Mouse (Mus musculus) hematopoietic stem cell, adult 5-6 weeks (primary cell): ENCODE results near the gene Rundc3b. TPM values are rescaled to one million over a fixed set of nuclear protein-coding genes. Genes with fewer than 3 reads are reported as not detected.

ENCODE experiments used
- ATAC-seq, 2 experiments: fragments of 125-278 bp in 1 of 2; replicated peaks in 1 of 2; 2 replicates each; pipeline ENCODE4 v1.8.0; 2016 to 2017; ENCODE audit warnings: inconsistent platforms in 2 of 2, mild to moderate bottlenecking in 2 of 2, moderate number of reproducible peaks in 2 of 2, low read depth in 1 of 2, moderate TSS enrichment in 1 of 2; ENCODE audit not compliant: low FRiP score in 2 of 2, poor library complexity in 2 of 2, severe bottlenecking in 2 of 2, insufficient read depth in 1 of 2, low TSS enrichment in 1 of 2
- total RNA-seq: library from RNA; stranded (forward); fragments of 172-1452, 232-1000 nt; gene quantifications from 2 replicates; pipeline ENCODE4 v1.2.3, GENCODE M21; 2017

Gene Rundc3b
- total RNA-seq, result 3.9 and 4.2 TPM in 2 replicates

DNA sequence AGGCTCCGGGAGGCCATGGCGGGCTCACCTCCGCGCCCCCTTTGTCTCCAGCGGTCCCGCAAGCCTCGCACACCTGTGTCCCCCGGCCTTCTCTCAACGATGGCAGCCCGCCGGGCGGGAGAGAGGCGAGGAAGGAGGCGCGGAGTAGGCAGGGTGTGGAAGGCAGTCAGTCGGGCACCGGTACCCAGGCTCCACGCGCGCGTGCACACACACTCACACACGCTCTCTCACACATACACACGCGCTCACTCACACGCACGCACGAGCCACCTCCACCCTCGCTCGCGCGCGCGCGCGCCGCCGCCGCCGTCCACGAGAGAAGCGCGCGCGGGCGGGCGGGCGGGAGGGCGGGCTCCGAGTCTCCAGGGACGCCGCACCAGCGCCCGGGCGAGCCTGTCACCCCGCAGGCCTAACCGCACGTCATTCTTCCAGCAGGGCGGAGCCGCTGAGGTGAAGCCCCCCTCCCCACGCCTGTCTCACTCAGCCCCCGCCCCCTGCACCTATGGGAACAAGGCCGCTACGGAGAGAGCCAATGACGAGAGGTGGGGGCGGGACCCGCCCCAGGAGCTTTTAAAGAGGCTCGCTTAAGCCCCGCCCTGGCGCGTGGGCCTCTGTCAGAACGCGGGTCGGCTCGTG is at the start of gene Rundc3b:
Rundc3b (minus strand) TSS at position 357 of the 636 bp plus-strand sequence.
- peak; percentile 97 for ATAC-seq

GRCm38 (mm10) chr5:8669606-8670005 is 46.9 kb upstream of the Rundc3b start:
- ATAC-seq, result no peak

- ATAC-seq, result no peak
Observed at GRCm38 (mm10) chr5:8667758-8668474, 45.2 kb upstream of the Rundc3b start.

GRCm38 (mm10) chr5:8664678-8665077 is 41.9 kb upstream of the Rundc3b start:
- no peak for ATAC-seq

GRCm38 (mm10) chr5:8660738-8661151 is 38.0 kb upstream of the Rundc3b start:
- ATAC-seq, result peak in 1 of 2 experiments; percentile 51; a peak in 2 of 4 replicates

- peak; percentile 86 to 88 for ATAC-seq
Observed at GRCm38 (mm10) chr5:8659911-8660737, 37.4 kb upstream of the Rundc3b start, which contains the start of gene Abcb1a. Gene Abcb1a, plus strand, starts transcription at chr5:8660077.

GRCm38 (mm10) chr5:8652085-8652484 is 29.3 kb upstream of the Rundc3b start:
- ATAC-seq, result no peak

- no peak for ATAC-seq
Observed at GRCm38 (mm10) chr5:8648774-8649173, 26.0 kb upstream of the Rundc3b start.

DNA sequence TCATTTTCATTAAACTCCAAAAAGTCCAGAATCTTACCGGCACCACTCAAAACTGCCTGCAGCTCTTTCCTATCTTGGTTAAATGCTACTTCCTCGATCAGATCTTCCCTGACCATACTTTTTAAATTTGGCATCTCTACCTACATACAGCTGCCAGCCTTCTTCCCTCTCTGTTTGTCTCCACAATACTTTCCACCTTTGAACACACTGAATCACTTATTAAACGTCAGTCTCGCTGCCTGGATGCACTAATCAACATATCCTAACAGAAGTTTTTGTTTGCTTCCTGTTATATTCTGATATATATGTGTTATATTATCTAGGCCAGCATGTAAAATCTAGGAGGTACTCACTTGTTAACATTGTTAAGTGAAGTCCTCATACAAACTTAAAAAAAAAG is 25.5 kb upstream of the Rundc3b start:
- no peak for ATAC-seq

DNA sequence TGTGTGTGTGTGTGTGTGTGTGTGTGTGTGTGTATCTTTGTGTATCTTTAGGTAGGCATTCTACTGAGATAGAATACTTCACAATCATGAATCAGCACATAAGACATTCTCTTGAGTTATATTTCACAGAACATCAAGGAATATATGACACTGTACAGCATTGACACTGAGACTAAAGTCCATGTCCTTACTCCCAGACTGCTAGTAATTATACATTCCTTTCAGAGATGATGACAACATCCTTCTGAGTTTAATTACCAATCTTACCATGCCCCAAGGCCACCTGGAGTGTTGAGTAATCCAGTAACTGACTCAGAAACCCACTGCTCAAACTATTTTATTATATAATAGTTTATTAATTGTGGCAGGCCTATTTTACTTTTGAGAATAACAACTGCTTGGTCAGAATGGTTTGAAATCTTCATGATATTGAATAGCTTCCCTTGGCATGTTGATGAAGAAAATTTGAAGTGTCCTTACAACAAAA is 11.8 kb upstream of the Rundc3b start:
- ATAC-seq, result no peak

DNA sequence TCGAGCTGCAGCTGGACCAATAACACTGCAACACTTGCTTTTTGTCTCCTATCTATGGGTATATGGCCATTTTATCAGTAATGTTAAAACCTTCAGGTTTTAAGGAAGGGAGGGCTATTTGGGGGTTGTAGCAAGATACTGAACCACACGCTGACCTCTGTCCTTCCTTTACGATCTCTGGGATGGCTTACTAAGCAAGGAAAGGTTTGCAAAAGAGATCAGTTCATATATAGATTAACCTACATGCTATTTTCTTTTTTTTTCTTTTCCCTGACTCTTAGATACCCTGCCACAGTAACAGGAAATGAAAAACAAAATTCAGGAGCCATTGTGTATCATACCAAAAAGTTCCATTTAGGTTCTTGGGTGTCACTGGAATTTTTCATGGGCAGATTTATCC is 10.1 kb upstream of the Rundc3b start:
- no peak for ATAC-seq

DNA sequence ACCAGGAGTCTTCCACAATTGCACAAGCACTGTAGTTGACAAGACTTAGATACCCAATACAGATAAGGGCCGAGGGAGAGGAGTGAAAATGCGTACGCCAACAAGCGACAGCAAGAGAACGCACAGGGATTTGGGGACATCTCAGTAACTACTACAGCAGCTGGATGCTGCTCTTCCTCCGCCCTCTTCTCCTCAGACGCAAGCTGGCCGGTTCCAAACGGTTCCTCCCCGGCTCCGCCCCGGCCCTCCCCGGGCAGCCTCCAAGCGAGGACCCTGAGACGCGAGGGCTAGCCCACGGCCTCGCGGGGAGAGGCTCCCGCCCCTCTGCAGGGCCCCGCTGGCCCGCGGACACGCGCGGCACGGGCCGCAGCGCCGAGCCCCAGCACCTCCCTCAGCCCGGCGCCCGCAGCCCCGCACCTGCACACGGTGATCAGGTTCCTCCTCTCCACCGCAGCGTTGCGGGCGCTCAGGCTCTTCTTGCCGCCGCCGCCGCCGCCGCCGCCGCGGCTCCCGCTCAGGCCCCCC is 619 bp downstream of the Rundc3b start:
- ATAC-seq, result peak; percentile 59 to 68

DNA sequence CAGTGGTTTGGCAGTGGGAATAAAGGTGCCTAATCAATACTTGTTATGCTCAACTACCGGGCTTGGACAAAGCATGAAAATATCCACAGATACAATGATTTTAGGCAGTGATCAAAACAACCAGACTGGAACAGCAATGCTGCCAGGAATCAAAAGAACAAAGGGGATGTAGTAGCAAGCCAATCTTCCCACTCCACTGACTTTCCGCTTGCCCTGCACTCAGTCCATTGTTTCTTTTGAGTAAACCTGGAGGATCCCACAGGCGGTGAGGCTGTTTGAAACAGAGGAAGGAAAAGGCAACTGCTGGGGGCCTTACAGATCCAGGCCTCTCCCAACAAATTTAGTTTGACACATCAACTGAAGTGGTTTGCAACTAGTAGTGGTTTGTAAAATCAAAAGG is 51.6 kb downstream of the Rundc3b start:
- no peak; a peak in 1 of 4 replicates for ATAC-seq

DNA sequence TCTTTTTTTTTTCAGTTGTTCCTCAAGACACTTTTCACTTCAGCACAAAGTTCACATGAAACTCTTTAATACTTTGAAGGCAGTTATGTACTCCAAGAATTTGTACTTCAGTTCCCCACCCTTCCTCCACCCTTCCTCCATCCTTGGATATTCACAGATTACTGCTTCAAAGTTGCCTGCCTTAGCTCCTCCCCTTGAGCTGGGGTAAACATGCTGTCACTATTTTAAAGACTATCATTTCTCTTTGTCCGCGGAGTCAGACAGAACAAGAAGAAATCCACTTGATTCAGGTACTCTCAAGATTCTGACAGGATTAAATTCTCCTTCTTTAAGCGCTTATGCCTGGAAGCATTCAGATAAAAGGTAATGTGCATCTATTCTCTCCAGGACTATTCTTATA is 55.9 kb downstream of the Rundc3b start:
- no peak for ATAC-seq

GRCm38 (mm10) chr5:8544512-8544911 is 78.2 kb downstream of the Rundc3b start:
- no peak for ATAC-seq

DNA sequence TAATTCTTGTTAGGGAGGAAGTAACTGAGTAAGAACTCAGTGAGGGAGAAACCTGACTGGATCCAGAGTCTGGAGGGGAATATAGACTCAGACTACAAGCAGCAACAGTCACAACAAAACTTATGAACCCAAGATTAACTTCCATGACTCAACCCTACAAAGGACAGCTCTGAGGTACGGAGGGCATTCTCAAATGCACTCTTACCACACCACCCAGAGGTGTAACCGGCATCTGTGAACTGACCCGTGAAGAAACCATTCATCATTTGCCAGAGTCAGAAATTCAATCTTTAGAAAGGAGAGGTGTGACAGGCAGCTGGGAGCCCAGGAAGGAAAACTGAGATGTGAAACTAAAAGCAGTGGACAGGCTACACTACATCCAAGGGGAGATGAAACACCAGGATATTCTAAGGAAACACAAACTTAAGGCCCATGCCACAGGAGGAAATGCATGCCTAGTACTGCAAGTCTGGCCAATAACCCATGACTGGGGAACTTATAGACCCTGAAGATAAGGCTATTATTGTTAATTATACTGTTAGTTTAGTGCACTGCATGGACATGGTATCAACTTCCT is 80.0 kb downstream of the Rundc3b start:
- no peak for ATAC-seq
